Mouse (Mus musculus) intestine, embryonic 16.5 days (tissue): ENCODE measurements around the gene Mrgpre. TPM values are rescaled to one million over a fixed set of nuclear protein-coding genes. Genes with fewer than 3 reads are reported as not detected.

ENCODE experiments used
- ATAC-seq: fragments of 200-750 bp; cut with Nextera tagmentation; 2 replicates; pipeline ENCODE4 v1.8.0; 2017; ENCODE audit warnings: moderate TSS enrichment, moderate library complexity
- H3K27ac ChIP-seq: fragments of 300-500 bp; sonication (generic); 2 replicates; pipeline ENCODE4 v1.5.1; 2014; ENCODE audit warnings: mild to moderate bottlenecking, low read length
- H3K27me3 ChIP-seq: fragments of 300-500 bp; sonication (generic); replicated peaks from 2 replicates; pipeline ENCODE4 v1.6.1; 2014; ENCODE audit warnings: low read length, control low read depth, mixed read lengths; ENCODE audit not compliant: control insufficient read depth, insufficient read depth
- H3K36me3 ChIP-seq: fragments of 300-500 bp; sonication (generic); 2 replicates; pipeline ENCODE4 v1.6.1; 2014; ENCODE audit warnings: low read length, control low read depth; ENCODE audit not compliant: control insufficient read depth, insufficient read depth
- H3K4me1 ChIP-seq: fragments of 300-500 bp; sonication (generic); 2 replicates; pipeline ENCODE4 v1.6.1; 2014; ENCODE audit warnings: low read length, control low read depth, mixed read lengths; ENCODE audit not compliant: control insufficient read depth, insufficient read depth
- H3K4me2 ChIP-seq: fragments of 300-500 bp; sonication (generic); 2 replicates; pipeline ENCODE4 v1.6.1; 2014; ENCODE audit warnings: low read depth, low read length, control low read depth
- H3K4me3 ChIP-seq: fragments of 300-500 bp; sonication (generic); 2 replicates; pipeline ENCODE4 v1.5.1; 2014; ENCODE audit warnings: mild to moderate bottlenecking, low read length
- H3K9ac ChIP-seq: fragments of 300-500 bp; sonication (generic); 2 replicates; pipeline ENCODE4 v1.6.1; 2014; ENCODE audit warnings: low read depth, low read length
- H3K9me3 ChIP-seq: fragments of 300-500 bp; sonication (generic); 2 replicates; pipeline ENCODE4 v1.6.1; 2016; ENCODE audit warnings: low read length, control low read depth; ENCODE audit not compliant: control insufficient read depth
- WGBS: fragments of 180-500 bp; shearing (Covaris S2); extraction: QIAGEN DNeasy Blood & Tissue Kit; methylation state at CpG from one replicate; pipeline ENCODE4 v1.1.7; 2014; 5-methylcytosine and 5-hydroxymethylcytosine counted together
- polyA plus RNA-seq: library from polyadenylated mRNA; unstranded; fragments of >200 nt; fragmentation: Nextera tagmentation; extraction: Ambion mirVana; gene quantifications from 2 replicates; pipeline ENCODE4 v1.2.1, GENCODE M21; 2015

The Mrgpre gene
- polyA plus RNA-seq, 1 experiment from 2014 or later = 1.4 TPM

GRCm38 (mm10) chr7:143792336-143792985, 8.2 kb upstream of the Mrgpre start:
- 67% methylated on average over 6 of the region's 6 CpGs for WGBS
- Histone ChIP-seq H3K27ac (no peak overlapping the region), H3K36me3 (peaks cover 6% of the 10 kb centered on the region; the same call in 1 of the 2 replicates), H3K4me2 (no peak overlapping the region), H3K4me1 (0 out of 2 replicates have a peak, but pooled peaks cover 6% of the 10 kb centered on the region), H3K27me3 (no peaks in the 10 kb centered on the region), H3K4me3 (no peak overlapping the region), H3K9ac (no peak overlapping the region), H3K9me3 (no peaks in the 10 kb centered on the region)
- ATAC-seq = peak; percentile 49; the same call in 1 of the 2 replicates

GRCm38 (mm10) chr7:143783378-143783995, 813 bp downstream of the Mrgpre start:
- peak; percentile 74 for ATAC-seq
- 23% methylated on average over 6 of the region's 6 CpGs for WGBS
- H3K9ac ChIP-seq = peak overlapping the region; percentile 68
- no peaks in the 10 kb centered on the region for H3K9me3 ChIP-seq
- H3K27me3 ChIP-seq = no peaks in the 10 kb centered on the region
- H3K4me3 ChIP-seq = peak overlapping the region; percentile 49
- H3K4me1 ChIP-seq = peaks cover 14% of the 10 kb centered on the region
- peak overlapping the region; percentile 71 for H3K4me2 ChIP-seq
- H3K36me3 ChIP-seq = no peaks in the 10 kb centered on the region
- peak overlapping the region; percentile 65; the same call in 1 of the 2 replicates for H3K27ac ChIP-seq

- Histone ChIP-seq H3K27me3 (no peaks in the 10 kb centered on the region), H3K9me3 (no peaks in the 10 kb centered on the region), H3K4me2 (no peak overlapping the region), H3K9ac (no peak overlapping the region), H3K36me3 (no peaks in the 10 kb centered on the region), H3K4me1 (peaks cover 7% of the 10 kb centered on the region), H3K27ac (no peak overlapping the region), H3K4me3 (no peak overlapping the region)
- ATAC-seq = no peak
- WGBS = 45% methylated on average over 2 of the region's 2 CpGs
Observed at GRCm38 (mm10) chr7:143777375-143777774, 6.9 kb downstream of the Mrgpre start.

- no peak overlapping the region for H3K27ac ChIP-seq
- H3K27me3 ChIP-seq = no peaks in the 10 kb centered on the region
- no peak overlapping the region for H3K4me3 ChIP-seq
- H3K4me1 ChIP-seq = peaks cover 7% of the 10 kb centered on the region
- no peaks in the 10 kb centered on the region for H3K9me3 ChIP-seq
- no peak overlapping the region for H3K9ac ChIP-seq
- H3K4me2 ChIP-seq = no peak overlapping the region
- ATAC-seq = peak; percentile 74
- WGBS = 23% methylated on average over 3 of the region's 3 CpGs
- no peaks in the 10 kb centered on the region for H3K36me3 ChIP-seq
Observed at GRCm38 (mm10) chr7:143776137-143776536, 8.2 kb downstream of the Mrgpre start.

GRCm38 (mm10) chr7:143769461-143769860, 14.8 kb downstream of the Mrgpre start:
- Histone ChIP-seq H3K36me3 (no peaks in the 10 kb centered on the region), H3K9me3 (no peaks in the 10 kb centered on the region), H3K4me1 (peaks cover 4% of the 10 kb centered on the region), H3K4me3 (no peak overlapping the region), H3K4me2 (no peak overlapping the region), H3K27ac (no peak overlapping the region), H3K27me3 (peaks cover 5% of the 10 kb centered on the region; the same call in 1 of the 2 replicates), H3K9ac (no peak overlapping the region)
- 52% methylated on average over 1 of the region's 1 CpGs for WGBS
- 0 out of 2 replicates have a peak, but pooled peaks have one; percentile 36 for ATAC-seq

GRCm38 (mm10) chr7:143768267-143768666, 16.0 kb downstream of the Mrgpre start:
- Histone ChIP-seq H3K27ac (no peak overlapping the region), H3K4me1 (peaks cover 4% of the 10 kb centered on the region), H3K4me2 (no peak overlapping the region), H3K9ac (no peak overlapping the region), H3K36me3 (no peaks in the 10 kb centered on the region), H3K4me3 (no peak overlapping the region), H3K9me3 (no peaks in the 10 kb centered on the region), H3K27me3 (peaks cover 5% of the 10 kb centered on the region; the same call in 1 of the 2 replicates)
- WGBS = 49% methylated on average over 6 of the region's 6 CpGs
- peak; percentile 71 for ATAC-seq

- peaks cover 5% of the 10 kb centered on the region; the same call in 1 of the 2 replicates for H3K27me3 ChIP-seq
- H3K36me3 ChIP-seq = no peaks in the 10 kb centered on the region
- H3K4me2 ChIP-seq = no peak within 1 kb of the TSS
- H3K4me3 ChIP-seq = no peak within 1 kb of the TSS
- peaks cover 4% of the 10 kb centered on the region for H3K4me1 ChIP-seq
- ATAC-seq = no peak
- H3K9me3 ChIP-seq = no peaks in the 10 kb centered on the region
- H3K27ac ChIP-seq = no peak within 1 kb of the TSS
- H3K9ac ChIP-seq = no peak within 1 kb of the TSS
- 49% methylated on average over 6 of the region's 6 CpGs for WGBS
Observed at GRCm38 (mm10) chr7:143766893-143767292, 17.4 kb downstream of the Mrgpre start, which contains the start of gene Mrgprg. Mrgprg (minus strand) TSS chr7:143766993.

- H3K36me3 ChIP-seq = no peaks in the 10 kb centered on the region
- H3K27ac ChIP-seq = no peak overlapping the region
- ATAC-seq = no peak
- H3K4me3 ChIP-seq = no peak overlapping the region
- 73% methylated on average over 19 of the region's 19 CpGs for WGBS
- no peak overlapping the region for H3K4me2 ChIP-seq
- no peak overlapping the region for H3K9ac ChIP-seq
- no peaks in the 10 kb centered on the region for H3K9me3 ChIP-seq
- peaks cover 2% of the 10 kb centered on the region for H3K4me1 ChIP-seq
- peaks cover 5% of the 10 kb centered on the region; the same call in 1 of the 2 replicates for H3K27me3 ChIP-seq
Observed at GRCm38 (mm10) chr7:143764876-143765530, 19.3 kb downstream of the Mrgpre start.

GRCm38 (mm10) chr7:143763794-143764193, 20.5 kb downstream of the Mrgpre start:
- ATAC-seq = peak; percentile 23; the same call in 1 of the 2 replicates
- H3K4me1 ChIP-seq = no peaks in the 10 kb centered on the region; the same call in 1 of the 2 replicates
- no peaks in the 10 kb centered on the region for H3K36me3 ChIP-seq
- no peak overlapping the region for H3K4me2 ChIP-seq
- no peak overlapping the region for H3K9ac ChIP-seq
- no peak overlapping the region for H3K4me3 ChIP-seq
- WGBS = 18% methylated on average over 3 of the region's 3 CpGs
- H3K27ac ChIP-seq = no peak overlapping the region
- H3K27me3 ChIP-seq = peaks cover 5% of the 10 kb centered on the region; the same call in 1 of the 2 replicates
- H3K9me3 ChIP-seq = no peaks in the 10 kb centered on the region
